Mouse (Mus musculus): ENCODE data around the gene Camta2. TPM values are rescaled to one million over a fixed set of nuclear protein-coding genes. Genes with fewer than 3 reads are reported as not detected.
A peak's percentile ranks its signal among the peaks of the same experiment; 100 is the strongest.

Gene Camta2
- polyA plus RNA-seq, 1 experiment from 2014 or later, result 11.6 TPM

DNA sequence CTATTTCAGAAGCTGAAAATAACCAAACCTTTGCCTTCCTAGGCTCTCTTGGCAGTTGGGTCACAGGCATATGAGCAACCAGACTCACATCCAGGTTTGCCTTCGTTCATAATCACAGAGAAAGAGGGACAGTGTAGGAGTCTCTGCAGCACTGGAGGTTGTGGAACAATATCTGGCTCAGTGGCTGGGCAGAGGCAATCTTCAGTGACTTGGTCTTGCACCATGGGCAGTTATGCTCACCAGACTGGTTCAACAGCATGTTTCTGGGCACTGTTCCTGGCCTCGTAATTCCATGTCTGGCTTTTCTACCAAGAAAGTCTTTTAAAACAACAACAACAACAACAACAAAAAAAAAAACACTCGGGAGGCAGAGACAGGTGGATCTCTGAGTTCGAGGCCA is 52.3 kb downstream of the Camta2 start:
- H3K27me3 ChIP-seq (ENCODE audit: low read depth, poor library complexity, severe bottlenecking), result no peaks in the 10 kb centered on the region
- 82% methylated on average over 4 of the region's 4 CpGs for WGBS
- H3K4me3 ChIP-seq, result no peak overlapping the region

DNA sequence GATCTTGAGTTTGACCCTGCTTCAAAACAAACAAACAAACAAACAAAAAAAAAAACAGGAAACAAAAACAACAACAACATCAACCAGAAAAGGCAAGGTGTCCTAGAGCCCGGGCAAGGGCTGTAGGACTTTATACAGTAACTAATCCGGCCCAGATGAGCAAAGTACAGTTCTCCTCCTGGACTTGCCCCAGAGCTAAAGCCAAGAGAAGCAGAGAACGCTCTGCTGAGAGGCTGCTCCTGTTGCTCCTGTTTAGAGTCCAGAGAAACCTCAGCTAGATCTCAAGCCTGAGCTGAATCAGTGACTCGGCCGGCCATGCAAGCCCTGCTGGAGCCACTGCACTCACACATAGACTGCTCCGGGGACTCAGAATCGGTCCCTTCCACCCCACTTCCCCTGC is 57.8 kb downstream of the Camta2 start:
- Histone ChIP-seq H3K27ac (no peak overlapping the region), H3K9me3 (replicated peaks) (no peaks in the 10 kb centered on the region), H3K36me3 (no peaks in the 10 kb centered on the region), H3K4me1 (no peaks in the 10 kb centered on the region), H3K27me3 (ENCODE audit: low read depth, poor library complexity, severe bottlenecking) (no peaks in the 10 kb centered on the region), H3K4me3 (no peak overlapping the region)
- 70% methylated on average over 7 of the region's 7 CpGs for WGBS
- no peak for DNase-seq (ENCODE audit: low spot score)

More for the DNA sequence above, 52.3 kb downstream of the Camta2 start:
- H3K4me1 ChIP-seq, result no peaks in the 10 kb centered on the region
- H3K36me3 ChIP-seq, result no peaks in the 10 kb centered on the region
- DNase-seq (ENCODE audit: low spot score), result no peak
- no peaks in the 10 kb centered on the region for H3K9me3 ChIP-seq (replicated peaks)
- no peak overlapping the region for H3K27ac ChIP-seq

DNA sequence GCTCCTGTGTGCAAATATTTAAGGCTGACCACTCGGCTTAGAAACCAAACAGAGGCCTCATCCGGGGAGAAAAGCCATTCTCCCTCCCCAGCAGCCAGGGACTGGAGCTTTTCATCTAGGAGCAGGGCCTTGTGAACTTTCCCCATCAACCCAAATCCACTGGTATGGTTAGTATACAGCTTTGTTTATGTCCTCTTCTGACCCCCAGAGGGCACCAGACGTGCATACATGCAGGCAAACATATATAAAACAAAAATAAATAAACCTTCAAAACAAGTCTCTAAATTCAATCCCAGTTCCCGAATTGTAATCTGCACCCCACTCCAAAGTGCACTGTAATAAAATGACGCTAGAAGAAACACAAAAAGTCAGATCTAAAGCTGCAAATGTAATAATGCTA is 58.3 kb downstream of the Camta2 start:
- H3K27me3 ChIP-seq (ENCODE audit: low read depth, poor library complexity, severe bottlenecking), result no peaks in the 10 kb centered on the region
- no peak overlapping the region for H3K27ac ChIP-seq
- no peak overlapping the region for H3K4me3 ChIP-seq
- no peaks in the 10 kb centered on the region for H3K36me3 ChIP-seq
- H3K4me1 ChIP-seq, result no peaks in the 10 kb centered on the region
- H3K9me3 ChIP-seq (replicated peaks), result no peaks in the 10 kb centered on the region
- 57% methylated on average over 5 of the region's 5 CpGs for WGBS
- DNase-seq (ENCODE audit: low spot score), result no peak

DNA sequence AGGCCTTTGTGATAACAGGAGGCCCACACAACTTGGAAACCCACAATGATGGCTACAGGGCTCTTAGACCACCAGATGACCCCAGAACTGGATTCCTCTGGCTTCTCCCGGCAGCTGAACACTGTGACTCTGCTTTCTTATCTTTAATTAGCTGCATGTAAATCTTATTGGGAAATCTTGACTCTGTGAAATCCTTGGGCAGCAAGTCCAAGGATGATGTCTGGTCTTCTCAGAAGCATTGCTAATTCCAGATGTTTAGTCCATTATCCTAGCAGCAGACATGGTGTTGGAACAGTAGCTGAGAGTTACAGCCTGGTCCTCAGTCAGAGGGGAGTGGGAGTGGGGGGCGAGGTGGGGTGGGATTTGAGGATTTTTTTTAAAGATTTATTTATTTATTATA is 59.5 kb downstream of the Camta2 start:
- Histone ChIP-seq H3K27ac (no peak overlapping the region), H3K36me3 (no peaks in the 10 kb centered on the region), H3K27me3 (ENCODE audit: low read depth, poor library complexity, severe bottlenecking) (no peaks in the 10 kb centered on the region), H3K4me3 (no peak overlapping the region), H3K4me1 (no peaks in the 10 kb centered on the region), H3K9me3 (replicated peaks) (no peaks in the 10 kb centered on the region)
- WGBS, result 77% methylated on average over 2 of the region's 2 CpGs
- no peak for DNase-seq (ENCODE audit: low spot score)

DNA sequence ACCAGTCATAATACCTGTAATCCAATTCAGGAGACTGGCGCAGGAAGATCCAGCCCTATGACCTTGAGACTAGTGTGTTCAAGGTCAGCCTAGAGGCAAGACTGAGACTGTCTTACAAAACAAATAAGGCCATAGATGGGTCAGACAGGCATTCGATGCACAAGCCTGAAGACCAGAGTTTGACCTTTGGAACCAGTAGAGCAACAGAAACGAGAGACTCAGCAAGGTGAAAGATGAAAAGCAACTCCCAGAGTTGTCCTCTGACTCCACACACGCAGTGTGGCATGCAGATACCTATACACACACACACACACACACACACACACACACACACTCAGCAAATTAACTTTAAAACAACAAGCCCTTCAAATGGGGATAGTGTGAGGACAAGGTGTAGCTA is 61.0 kb downstream of the Camta2 start:
- H3K4me1 ChIP-seq, result no peaks in the 10 kb centered on the region
- no peak overlapping the region for H3K27ac ChIP-seq
- no peaks in the 10 kb centered on the region for H3K9me3 ChIP-seq (replicated peaks)
- no peaks in the 10 kb centered on the region for H3K36me3 ChIP-seq
- WGBS, result 77% methylated on average over 4 of the region's 4 CpGs
- no peak overlapping the region for H3K4me3 ChIP-seq
- no peak for DNase-seq (ENCODE audit: low spot score)
- no peaks in the 10 kb centered on the region for H3K27me3 ChIP-seq (ENCODE audit: low read depth, poor library complexity, severe bottlenecking)

DNA sequence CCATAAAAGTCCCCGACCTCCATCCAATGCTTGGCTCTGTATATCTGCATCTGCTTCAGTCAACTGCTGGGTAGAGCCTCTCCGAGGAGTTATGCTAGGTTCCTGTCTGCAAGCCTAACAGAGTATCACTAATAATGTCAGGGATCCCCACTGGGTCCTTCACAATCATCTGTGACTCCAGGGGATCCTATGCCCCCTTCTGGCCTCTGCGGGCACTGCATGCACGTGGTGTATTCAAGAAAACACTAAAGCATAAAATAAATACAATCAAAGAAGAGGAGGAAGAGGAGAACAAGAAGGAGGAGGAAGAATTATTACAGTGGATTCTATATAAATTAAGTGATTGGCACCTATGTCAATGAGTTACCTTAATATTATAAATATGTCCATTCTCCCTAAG is 62.4 kb downstream of the Camta2 start:
- peak; percentile 74 for DNase-seq (ENCODE audit: low spot score)
- 49% methylated on average over 4 of the region's 4 CpGs for WGBS
- Histone ChIP-seq H3K4me1 (no peaks in the 10 kb centered on the region), H3K27ac (no peak overlapping the region), H3K9me3 (replicated peaks) (no peaks in the 10 kb centered on the region), H3K36me3 (no peaks in the 10 kb centered on the region), H3K27me3 (ENCODE audit: low read depth, poor library complexity, severe bottlenecking) (no peaks in the 10 kb centered on the region), H3K4me3 (no peak overlapping the region)

DNA sequence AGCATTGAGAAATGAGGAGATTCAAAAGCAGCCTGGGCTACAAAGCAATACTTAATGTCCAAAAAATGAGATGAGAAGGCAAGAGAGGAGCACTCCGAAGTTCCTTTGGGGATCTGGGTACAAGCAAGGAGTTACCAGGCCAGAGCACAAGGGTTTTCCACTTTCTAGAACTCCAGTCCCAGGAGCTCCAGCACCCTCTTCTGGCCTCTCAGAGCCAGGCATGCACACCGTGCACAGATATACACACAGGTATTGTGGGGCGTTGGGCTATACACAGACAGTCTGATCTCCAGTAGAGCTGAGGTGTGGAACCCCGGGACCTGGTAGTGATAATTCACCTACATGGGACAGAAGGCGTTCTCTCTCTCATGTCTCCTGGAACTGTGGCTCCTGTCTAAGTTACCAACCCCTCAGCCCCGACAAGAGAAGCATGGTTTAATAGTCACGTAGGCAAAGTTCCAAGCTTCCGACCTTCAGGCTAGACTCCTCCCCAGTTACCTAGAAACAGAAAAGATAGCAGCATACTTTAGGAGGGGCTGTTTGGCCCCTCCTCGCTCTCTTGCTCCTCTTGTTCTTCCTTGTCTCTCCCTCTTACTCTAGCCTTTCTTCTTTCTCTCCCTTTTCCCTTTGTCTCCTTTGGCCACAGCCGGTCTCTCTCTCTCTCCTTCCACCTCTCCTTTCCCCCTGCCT is 64.7 kb downstream of the Camta2 start:
- H3K4me3 ChIP-seq, result no peak overlapping the region
- H3K27me3 ChIP-seq (ENCODE audit: low read depth, poor library complexity, severe bottlenecking), result no peaks in the 10 kb centered on the region
- H3K36me3 ChIP-seq, result no peaks in the 10 kb centered on the region
- no peaks in the 10 kb centered on the region for H3K9me3 ChIP-seq (replicated peaks)
- no peak for DNase-seq (ENCODE audit: low spot score)
- H3K27ac ChIP-seq, result no peak overlapping the region
- WGBS, result 84% methylated on average over 10 of the region's 10 CpGs
- H3K4me1 ChIP-seq, result no peaks in the 10 kb centered on the region

DNA sequence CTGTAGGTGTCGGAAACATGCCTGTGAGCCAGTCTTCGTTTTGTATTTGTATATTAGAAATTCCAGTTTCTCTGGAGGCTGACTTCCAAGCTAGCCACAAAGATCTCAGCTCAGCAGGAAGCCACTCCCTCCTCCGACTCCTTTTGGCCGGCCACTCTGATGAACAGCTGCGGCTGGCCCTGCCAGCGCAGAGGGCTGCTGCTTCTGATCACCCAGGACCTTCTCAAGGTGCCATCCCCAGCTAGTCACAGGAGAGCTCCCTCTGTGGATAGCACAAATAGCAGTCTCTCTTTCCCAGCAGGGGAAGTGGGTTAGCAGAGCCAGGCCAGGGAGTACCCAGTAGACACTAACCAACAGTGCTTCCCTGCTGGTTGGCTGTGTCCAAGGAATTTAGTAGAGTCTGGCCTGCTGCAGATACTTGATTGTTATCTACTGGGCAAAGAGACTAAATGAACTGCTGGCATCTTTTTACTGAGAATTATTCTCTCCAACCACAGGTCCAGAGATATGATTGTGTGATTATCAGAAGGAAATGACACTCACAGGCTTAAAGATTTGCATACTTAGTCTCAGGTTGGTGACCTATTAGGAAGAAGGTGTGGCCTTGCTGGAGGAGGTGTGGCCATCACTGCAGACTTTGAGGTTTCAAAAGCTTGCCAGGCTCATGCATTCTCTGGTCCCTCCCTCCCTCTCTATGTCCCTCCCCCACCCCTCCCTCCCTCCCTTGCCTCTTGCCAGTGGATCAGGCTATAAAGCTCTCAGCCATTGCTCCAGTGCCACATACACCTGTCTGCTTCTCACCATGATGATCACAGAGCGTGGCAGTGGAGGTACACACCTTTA is 65.7 kb downstream of the Camta2 start:
- H3K27ac ChIP-seq, result no peak overlapping the region
- H3K4me3 ChIP-seq, result no peak overlapping the region
- WGBS, result 42% methylated on average over 7 of the region's 7 CpGs
- H3K4me1 ChIP-seq, result no peaks in the 10 kb centered on the region
- no peaks in the 10 kb centered on the region for H3K9me3 ChIP-seq (replicated peaks)
- H3K27me3 ChIP-seq (ENCODE audit: low read depth, poor library complexity, severe bottlenecking), result 0 out of 2 replicates have a peak, but pooled peaks cover under 1% of the 10 kb centered on the region
- H3K36me3 ChIP-seq, result no peaks in the 10 kb centered on the region
- DNase-seq (ENCODE audit: low spot score), result no peak

Small RNAs within 50 kb of the gene (microRNA-seq; reads per million reads assigned to microRNA genes)
- gene Mir6925, result not detected

Other genes starting within 250 kb of the Camta2 start
- 48.4 and 51.5 TPM in 2 replicates for gene Med11, start 236.2 kb downstream of the Camta2 start, polyA plus RNA-seq (2016; fragmentation: Nextera tagmentation; extraction: Ambion mirVana)
- 0.09 TPM in 1 of 2 replicates, not detected in the other for gene Zmynd15, start 228.7 kb downstream of the Camta2 start, polyA plus RNA-seq (2016; fragmentation: Nextera tagmentation; extraction: Ambion mirVana)
- gene Cxcl16, start 228.1 kb downstream of the Camta2 start, polyA plus RNA-seq (2016; fragmentation: Nextera tagmentation; extraction: Ambion mirVana), result 0.49 TPM in 2 replicates
- 0.98 and 1.2 TPM in 2 replicates for gene Tm4sf5, start 182.9 kb downstream of the Camta2 start, polyA plus RNA-seq (2016; fragmentation: Nextera tagmentation; extraction: Ambion mirVana)
- gene Vmo1, start 173.5 kb downstream of the Camta2 start, polyA plus RNA-seq (2016; fragmentation: Nextera tagmentation; extraction: Ambion mirVana), result 0.30 TPM in 1 of 2 replicates, not detected in the other
- 0.16 and 0.19 TPM in 2 replicates for gene Gltpd2, start 168.9 kb downstream of the Camta2 start, polyA plus RNA-seq (2016; fragmentation: Nextera tagmentation; extraction: Ambion mirVana)
- gene Psmb6, start 162.7 kb downstream of the Camta2 start, polyA plus RNA-seq (2016; fragmentation: Nextera tagmentation; extraction: Ambion mirVana), result 1,140 and 1,215 TPM in 2 replicates
- gene Gm40193, start 155.2 kb downstream of the Camta2 start, polyA plus RNA-seq (2016; fragmentation: Nextera tagmentation; extraction: Ambion mirVana), result not detected in 2 replicates
- gene Pld2, start 148.0 kb downstream of the Camta2 start, polyA plus RNA-seq (2016; fragmentation: Nextera tagmentation; extraction: Ambion mirVana), result 1.4 and 2.0 TPM in 2 replicates
- gene Mink1, start 125.2 kb downstream of the Camta2 start, polyA plus RNA-seq (2016; fragmentation: Nextera tagmentation; extraction: Ambion mirVana), result 15.1 and 17.2 TPM in 2 replicates
- not detected in 2 replicates for gene 4930544D05Rik, start 72.3 kb downstream of the Camta2 start, polyA plus RNA-seq (2016; fragmentation: Nextera tagmentation; extraction: Ambion mirVana)
- gene Chrne, start 68.9 kb downstream of the Camta2 start, polyA plus RNA-seq (2016; fragmentation: Nextera tagmentation; extraction: Ambion mirVana), result not detected in 2 replicates
- 0.18 and 0.75 TPM in 2 replicates for gene Gp1ba, start 49.0 kb downstream of the Camta2 start, polyA plus RNA-seq (2016; fragmentation: Nextera tagmentation; extraction: Ambion mirVana)
- gene Rnf167, start 40.9 kb downstream of the Camta2 start, polyA plus RNA-seq (2016; fragmentation: Nextera tagmentation; extraction: Ambion mirVana), result 85.0 and 104 TPM in 2 replicates
- gene Slc25a11, start 40.6 kb downstream of the Camta2 start, polyA plus RNA-seq (2016; fragmentation: Nextera tagmentation; extraction: Ambion mirVana), result 136 and 160 TPM in 2 replicates
- gene Pfn1, start 33.5 kb downstream of the Camta2 start, polyA plus RNA-seq (2016; fragmentation: Nextera tagmentation; extraction: Ambion mirVana), result 2,132 and 2,568 TPM in 2 replicates
- gene Eno3, start 30.9 kb downstream of the Camta2 start, polyA plus RNA-seq (2016; fragmentation: Nextera tagmentation; extraction: Ambion mirVana), result 67.8 and 75.6 TPM in 2 replicates
- gene Spag7, start 18.7 kb downstream of the Camta2 start, polyA plus RNA-seq (2016; fragmentation: Nextera tagmentation; extraction: Ambion mirVana), result 182 and 196 TPM in 2 replicates
- 1.1 and 1.2 TPM in 2 replicates for gene Inca1, start 12.1 kb upstream of the Camta2 start, polyA plus RNA-seq (2016; fragmentation: Nextera tagmentation; extraction: Ambion mirVana)
- gene Kif1c, start 12.4 kb upstream of the Camta2 start, polyA plus RNA-seq (2016; fragmentation: Nextera tagmentation; extraction: Ambion mirVana), result 2.0 and 2.2 TPM in 2 replicates
- gene Zfp3, start 76.1 kb upstream of the Camta2 start, polyA plus RNA-seq (2016; fragmentation: Nextera tagmentation; extraction: Ambion mirVana), result 3.0 and 5.1 TPM in 2 replicates
- gene Scimp, start 124.5 kb upstream of the Camta2 start, polyA plus RNA-seq (2016; fragmentation: Nextera tagmentation; extraction: Ambion mirVana), result 0.18 TPM in 1 of 2 replicates, not detected in the other
- gene Rabep1, start 156.7 kb upstream of the Camta2 start, polyA plus RNA-seq (2016; fragmentation: Nextera tagmentation; extraction: Ambion mirVana), result 28.1 and 33.1 TPM in 2 replicates

All from limb, embryonic 10.5 days (tissue).